Comparison of ENCODE assay signal across 9 mouse cellular contexts in the genomic region with DNA sequence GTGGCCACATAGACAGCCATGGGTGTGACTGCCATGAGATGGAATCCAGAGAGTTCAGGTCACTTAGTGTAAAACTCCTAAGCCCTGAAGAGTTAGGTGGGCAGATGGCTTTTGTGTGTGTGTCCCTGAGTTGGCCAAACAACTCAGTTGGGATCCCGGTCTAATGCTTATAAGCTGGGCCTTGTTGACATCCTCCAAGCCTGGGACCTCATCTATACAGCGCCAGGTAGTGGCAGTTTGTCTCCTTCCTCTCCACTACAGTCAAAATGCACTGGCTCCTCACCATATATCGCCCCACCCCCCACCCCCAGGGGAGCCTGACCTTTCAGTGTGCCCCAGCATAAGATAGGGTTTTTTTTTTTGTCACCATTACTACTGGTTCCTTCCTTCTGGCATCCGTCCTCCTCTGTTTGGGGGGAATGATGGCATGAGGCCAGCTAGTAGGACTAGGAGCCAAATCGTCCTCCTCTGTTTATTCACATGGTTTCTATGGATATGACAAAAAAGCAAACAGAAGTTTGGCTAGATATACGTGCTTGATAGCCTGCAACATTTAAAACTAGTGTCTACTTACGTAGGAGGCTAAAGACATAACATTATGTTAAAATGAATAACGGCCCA. TPM values are rescaled to one million over a fixed set of nuclear protein-coding genes. Genes with fewer than 3 reads are reported as not detected.
A peak's percentile ranks its signal among the peaks of the same experiment; 100 is the strongest.
DNase-seq lines count a peak whose midpoint lies in the region; ATAC-seq and TF ChIP-seq lines count a peak whose summit lies in the region.
"Had no signal": no experiment of that assay in that cellular context is flagged by ENCODE, and none has a peak within 500 bp of the region (broad histone marks: within the 10 kb centered on the region; RNA-seq: fewer than 3 reads in every experiment).

No protein-coding gene starts in this region.

- H3K4me2 ChIP-seq in kidney, embryonic 16.5 days (replicated peaks; ENCODE audit: low read depth, low read length) = no peak overlapping the region
- no peak overlapping the region for H3K4me2 ChIP-seq in embryonic facial prominence, embryonic 14.5 days (ENCODE audit: low read depth, low read length)
- H3K4me2 ChIP-seq in kidney, postnatal 0 days (ENCODE audit: low read length) = no peak overlapping the region
- no peak overlapping the region for H3K4me2 ChIP-seq in neural tube, embryonic 15.5 days

- peak; percentile 7; the same call in 1 of the 2 replicates for ATAC-seq in kidney, embryonic 16.5 days (ENCODE audit: low FRiP score, low TSS enrichment)
- ATAC-seq in embryonic facial prominence, embryonic 14.5 days (ENCODE audit: low read depth) = no peak
- no peak for ATAC-seq in kidney, postnatal 0 days (replicated peaks; ENCODE audit: low FRiP score, low read depth)
- ATAC-seq in neural tube, embryonic 15.5 days (ENCODE audit: low FRiP score) = no peak
- ATAC-seq in frontal cortex, adult (ENCODE audit: low TSS enrichment) = no peak
- ATAC-seq: midbrain, embryonic 16.5 days had no signal

- H3K4me3 ChIP-seq in kidney, embryonic 16.5 days (ENCODE audit: low read length) = no peak overlapping the region
- no peak overlapping the region for H3K4me3 ChIP-seq in embryonic facial prominence, embryonic 14.5 days (ENCODE audit: low read depth, low read length)
- H3K4me3 ChIP-seq in kidney, postnatal 0 days (replicated peaks; ENCODE audit: low read depth, low read length) = no peak overlapping the region
- H3K4me3 ChIP-seq in neural tube, embryonic 15.5 days (replicated peaks) = no peak overlapping the region

- H3K36me3 ChIP-seq in kidney, embryonic 16.5 days (ENCODE audit: insufficient read depth, low read length) = no peaks in the 10 kb centered on the region
- no peaks in the 10 kb centered on the region for H3K36me3 ChIP-seq in embryonic facial prominence, embryonic 14.5 days (ENCODE audit: control insufficient read depth, insufficient read depth, low read length)
- H3K36me3 ChIP-seq in kidney, postnatal 0 days (ENCODE audit: insufficient read depth, low read length) = no peaks in the 10 kb centered on the region
- H3K36me3 ChIP-seq in neural tube, embryonic 15.5 days = no peaks in the 10 kb centered on the region

- H3K9me3 ChIP-seq in kidney, embryonic 16.5 days (ENCODE audit: low read length) = no peaks in the 10 kb centered on the region
- no peaks in the 10 kb centered on the region for H3K9me3 ChIP-seq in embryonic facial prominence, embryonic 14.5 days (ENCODE audit: control insufficient read depth, low read length)
- no peaks in the 10 kb centered on the region for H3K9me3 ChIP-seq in kidney, postnatal 0 days (replicated peaks; ENCODE audit: low read length)
- no peaks in the 10 kb centered on the region for H3K9me3 ChIP-seq in neural tube, embryonic 15.5 days (replicated peaks)

- 51% methylated on average over 8 of the region's 8 CpGs for WGBS in kidney, embryonic 16.5 days
- WGBS in embryonic facial prominence, embryonic 14.5 days = 47% methylated on average over 8 of the region's 8 CpGs
- WGBS in kidney, postnatal 0 days = 43% methylated on average over 8 of the region's 8 CpGs
- WGBS in neural tube, embryonic 15.5 days = 65% methylated on average over 8 of the region's 8 CpGs

- no peaks in the 10 kb centered on the region for H3K27me3 ChIP-seq in kidney, embryonic 16.5 days (ENCODE audit: insufficient read depth, low read length)
- H3K27me3 ChIP-seq in embryonic facial prominence, embryonic 14.5 days (replicated peaks; ENCODE audit: control insufficient read depth, insufficient read depth, low read length) = no peaks in the 10 kb centered on the region
- H3K27me3 ChIP-seq in kidney, postnatal 0 days (ENCODE audit: insufficient read depth, low read length) = no peaks in the 10 kb centered on the region
- H3K27me3 ChIP-seq in neural tube, embryonic 15.5 days (replicated peaks) = no peaks in the 10 kb centered on the region

- H3K27ac ChIP-seq in kidney, embryonic 16.5 days (ENCODE audit: low read length) = peak overlapping the region; percentile 85; the same call in 1 of the 2 replicates
- H3K27ac ChIP-seq in embryonic facial prominence, embryonic 14.5 days (replicated peaks; ENCODE audit: low read depth, low read length) = peak overlapping the region; percentile 79
- H3K27ac ChIP-seq in kidney, postnatal 0 days = peak overlapping the region; percentile 81
- H3K27ac ChIP-seq in neural tube, embryonic 15.5 days (replicated peaks) = 0 out of 2 replicates have a peak overlapping the region, but pooled peaks have one; percentile 9

- DNase-seq in kidney, adult 9 months = no peak
- peak; percentile 60 for DNase-seq in embryonic facial prominence, embryonic 14.5 days (ENCODE audit: low spot score)
- peak; percentile 74 for DNase-seq in kidney, postnatal 0 days (ENCODE audit: low spot score)
- no peak for DNase-seq in urinary bladder, adult 2 months (ENCODE audit: low spot score)
- no peak for DNase-seq in liver

- peaks cover 45% of the 10 kb centered on the region for H3K4me1 ChIP-seq in kidney, embryonic 16.5 days (ENCODE audit: insufficient read depth, low read length)
- H3K4me1 ChIP-seq in embryonic facial prominence, embryonic 14.5 days (ENCODE audit: control insufficient read depth, insufficient read depth, low read length) = peaks cover 40% of the 10 kb centered on the region
- H3K4me1 ChIP-seq in kidney, postnatal 0 days (replicated peaks; ENCODE audit: insufficient read depth, low read length) = peaks cover 21% of the 10 kb centered on the region
- peaks cover 38% of the 10 kb centered on the region for H3K4me1 ChIP-seq in neural tube, embryonic 15.5 days

- TF ChIP-seq CTCF in kidney, postnatal 0 days (IDR thresholded peaks at IDR 0.05; ENCODE audit: low read depth) = no peak

- H3K9ac ChIP-seq in kidney, embryonic 16.5 days (replicated peaks; ENCODE audit: low read length) = no peak overlapping the region
- no peak overlapping the region for H3K9ac ChIP-seq in embryonic facial prominence, embryonic 14.5 days (ENCODE audit: low read depth, low read length)
- H3K9ac ChIP-seq in kidney, postnatal 0 days (ENCODE audit: low read depth, low read length) = no peak overlapping the region
- no peak overlapping the region for H3K9ac ChIP-seq in neural tube, embryonic 15.5 days (replicated peaks)

RNA-seq across cellular contexts. Expression of a gene that starts 18.0 kb away (rescaled TPM):
- polyA plus RNA-seq in kidney, embryonic 16.5 days (2015; fragmentation: Nextera tagmentation; extraction: Ambion mirVana) = 0.76 TPM in 1 of 2 replicates, not detected in the other
- not detected in 2 replicates for polyA plus RNA-seq in embryonic facial prominence, embryonic 14.5 days (2014; fragmentation: Nextera tagmentation; extraction: Ambion mirVana)
- polyA plus RNA-seq in kidney, postnatal 0 days (2015; fragmentation: Nextera tagmentation; extraction: Ambion mirVana) = not detected in 2 replicates
- polyA plus RNA-seq in neural tube, embryonic 15.5 days (2015; fragmentation: Nextera tagmentation; extraction: Ambion mirVana) = not detected in 2 replicates
- polyA plus RNA-seq in urinary bladder, adult 2 months (2012; rRNA removed) = 0.23 TPM in 1 of 2 replicates, not detected in the other
- polyA plus RNA-seq: midbrain, embryonic 16.5 days had no signal

Comparison
In these comparisons a context has a peak if more than half of its experiments do, and no peak if none do; other contexts are left out.
1. DNase-seq: peak in embryonic facial prominence, embryonic 14.5 days (single experiment) and kidney, postnatal 0 days (single experiment); none in kidney, adult 9 months (single experiment), urinary bladder, adult 2 months (single experiment) and liver (single experiment).
2. H3K27ac ChIP-seq: peak in every context shown above with its lines; median percentile 85 in kidney, embryonic 16.5 days; 81 in kidney, postnatal 0 days; 79 in embryonic facial prominence, embryonic 14.5 days; 9 in neural tube, embryonic 15.5 days.